Mouse (Mus musculus) erythroblast, embryonic 14.5 days (primary cell): ENCODE measurements around the gene Cdh23.

Source experiments
- GATA1 ChIP-seq: IDR thresholded peaks from 2 replicates; pipeline ENCODE4 v1.6.1; 2012; ENCODE audit warnings: low read length, inconsistent platforms, mixed read lengths
- TAL1 ChIP-seq: IDR thresholded peaks from 3 replicates; pipeline ENCODE4 v1.6.1; 2012; ENCODE audit warnings: low read length, inconsistent platforms, mixed read lengths

DNA sequence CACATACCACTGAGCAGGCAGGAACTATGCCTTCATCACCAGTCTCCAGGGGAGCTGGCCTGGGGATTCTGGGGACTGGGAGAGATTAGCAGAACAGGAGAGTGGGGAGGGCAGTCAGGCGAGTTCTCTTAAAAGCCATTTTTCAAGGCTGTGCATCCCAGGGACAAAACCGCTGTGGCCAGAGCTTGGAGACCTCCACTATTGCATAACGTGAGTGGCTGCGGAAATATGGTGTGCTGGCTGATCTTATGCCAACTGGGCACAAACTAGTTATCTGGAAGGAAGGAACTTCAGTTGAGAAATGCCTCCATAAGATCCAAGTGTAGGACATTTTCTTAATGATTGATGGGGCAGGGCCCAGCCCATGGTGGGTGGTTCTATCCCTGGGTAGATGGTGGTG, 42.6 kb downstream of the Cdh23 start:
- TF ChIP-seq GATA1 (no peak), TAL1 (no peak)
